Mouse (Mus musculus) embryonic facial prominence, embryonic 11.5 days (tissue): ENCODE results near the gene Spg11. TPM values are rescaled to one million over a fixed set of nuclear protein-coding genes. Genes with fewer than 3 reads are reported as not detected.
A peak's percentile ranks its signal among the peaks of the same experiment; 100 is the strongest.

Experiments
- ATAC-seq: fragments of 200-750 bp; cut with Nextera tagmentation; replicated peaks from 2 replicates; pipeline ENCODE4 v1.8.0; 2017; ENCODE audit warnings: low read depth; ENCODE audit not compliant: insufficient number of reproducible peaks, low FRiP score, low TSS enrichment
- DNase-seq: peaks from one replicate; pipeline ENCODE4 v3.0.0-alpha.2; 2015; ENCODE audit warnings: low spot score
- H3K27ac ChIP-seq: fragments of 300-500 bp; sonication (generic); replicated peaks from 2 replicates; pipeline ENCODE4 v1.5.1; 2014; ENCODE audit warnings: mild to moderate bottlenecking, low read depth, low read length, control low read depth
- H3K27me3 ChIP-seq: fragments of 300-500 bp; sonication (generic); 2 replicates; pipeline ENCODE4 v1.6.1; 2014; ENCODE audit warnings: mild to moderate bottlenecking, low read length, moderate library complexity, mixed read lengths; ENCODE audit not compliant: control insufficient read depth, insufficient read depth
- H3K36me3 ChIP-seq: fragments of 300-500 bp; sonication (generic); replicated peaks from 2 replicates; pipeline ENCODE4 v1.6.1; 2014; ENCODE audit warnings: low read depth, mild to moderate bottlenecking, low read length, moderate library complexity, mixed read lengths; ENCODE audit not compliant: control insufficient read depth, insufficient read depth
- H3K4me1 ChIP-seq: fragments of 300-500 bp; sonication (generic); 2 replicates; pipeline ENCODE4 v1.6.1; 2014; ENCODE audit warnings: low read length, mixed read lengths; ENCODE audit not compliant: control insufficient read depth, insufficient read depth
- H3K4me2 ChIP-seq: fragments of 300-500 bp; sonication (generic); 2 replicates; pipeline ENCODE4 v1.6.1; 2014; ENCODE audit warnings: low read depth, mild to moderate bottlenecking, control low read depth, low read length, moderate library complexity
- H3K4me3 ChIP-seq: fragments of 300-500 bp; sonication (generic); 2 replicates; pipeline ENCODE4 v1.5.1; 2014; ENCODE audit warnings: low read depth, low read length, control low read depth
- H3K9ac ChIP-seq: fragments of 300-500 bp; sonication (generic); replicated peaks from 2 replicates; pipeline ENCODE4 v1.6.1; 2014; ENCODE audit warnings: mild to moderate bottlenecking, control low read depth, low read length
- H3K9me3 ChIP-seq: fragments of 300-500 bp; sonication (generic); replicated peaks from 2 replicates; pipeline ENCODE4 v1.6.1; 2016; ENCODE audit warnings: mild to moderate bottlenecking, low read length, inconsistent platforms, mixed read lengths; ENCODE audit not compliant: control insufficient read depth
- WGBS: fragments of 180-500 bp; shearing (Covaris S2); extraction: QIAGEN DNeasy Blood & Tissue Kit; methylation state at CpG from one replicate; pipeline ENCODE4 v1.1.7; 2014; 5-methylcytosine and 5-hydroxymethylcytosine counted together
- polyA plus RNA-seq: library from polyadenylated mRNA; unstranded; fragments of >200 nt; fragmentation: Nextera tagmentation; extraction: Ambion mirVana; gene quantifications from 2 replicates; pipeline ENCODE4 v1.2.1, GENCODE M21; 2014

Spg11 gene
- polyA plus RNA-seq, 1 experiment from 2014 or later: 10.9 TPM

DNA sequence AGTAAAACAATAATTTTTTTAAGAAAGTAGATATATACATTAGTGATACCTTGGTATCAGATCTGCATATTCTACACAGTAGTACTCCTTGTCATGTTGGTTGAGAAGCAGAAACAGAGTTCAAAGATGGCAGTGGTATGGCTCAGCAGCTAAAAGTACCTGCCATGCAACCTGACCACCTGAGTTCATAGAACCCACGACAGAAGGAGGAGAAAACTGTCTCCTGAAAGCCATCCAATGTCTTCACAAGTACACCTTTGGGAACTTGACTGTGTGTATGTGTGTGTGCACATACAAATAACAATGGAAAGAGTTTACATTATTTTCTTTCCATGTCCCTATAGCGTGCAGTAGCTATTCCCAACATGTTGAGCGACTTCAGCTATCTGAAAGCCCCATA is 31.5 kb upstream of the Spg11 start:
- WGBS: 79% methylated on average over 3 of the region's 3 CpGs
- no peak overlapping the region for H3K27ac ChIP-seq
- no peaks in the 10 kb centered on the region for H3K36me3 ChIP-seq
- H3K27me3 ChIP-seq: no peaks in the 10 kb centered on the region
- H3K4me1 ChIP-seq: no peaks in the 10 kb centered on the region
- H3K9ac ChIP-seq: no peak overlapping the region
- ATAC-seq (no peak), DNase-seq (no peak)
- H3K9me3 ChIP-seq: no peaks in the 10 kb centered on the region
- no peak overlapping the region for H3K4me2 ChIP-seq
- H3K4me3 ChIP-seq: no peak overlapping the region

GRCm38 (mm10) chr2:122149316-122149715 is 31.1 kb upstream of the Spg11 start:
- Histone ChIP-seq H3K9ac (no peak overlapping the region), H3K27ac (no peak overlapping the region), H3K4me2 (no peak overlapping the region), H3K4me3 (no peak overlapping the region), H3K27me3 (no peaks in the 10 kb centered on the region), H3K9me3 (no peaks in the 10 kb centered on the region), H3K36me3 (no peaks in the 10 kb centered on the region), H3K4me1 (no peaks in the 10 kb centered on the region)
- WGBS: 90% methylated on average over 6 of the region's 6 CpGs
- no peak for DNase-seq
- ATAC-seq: no peak

DNA sequence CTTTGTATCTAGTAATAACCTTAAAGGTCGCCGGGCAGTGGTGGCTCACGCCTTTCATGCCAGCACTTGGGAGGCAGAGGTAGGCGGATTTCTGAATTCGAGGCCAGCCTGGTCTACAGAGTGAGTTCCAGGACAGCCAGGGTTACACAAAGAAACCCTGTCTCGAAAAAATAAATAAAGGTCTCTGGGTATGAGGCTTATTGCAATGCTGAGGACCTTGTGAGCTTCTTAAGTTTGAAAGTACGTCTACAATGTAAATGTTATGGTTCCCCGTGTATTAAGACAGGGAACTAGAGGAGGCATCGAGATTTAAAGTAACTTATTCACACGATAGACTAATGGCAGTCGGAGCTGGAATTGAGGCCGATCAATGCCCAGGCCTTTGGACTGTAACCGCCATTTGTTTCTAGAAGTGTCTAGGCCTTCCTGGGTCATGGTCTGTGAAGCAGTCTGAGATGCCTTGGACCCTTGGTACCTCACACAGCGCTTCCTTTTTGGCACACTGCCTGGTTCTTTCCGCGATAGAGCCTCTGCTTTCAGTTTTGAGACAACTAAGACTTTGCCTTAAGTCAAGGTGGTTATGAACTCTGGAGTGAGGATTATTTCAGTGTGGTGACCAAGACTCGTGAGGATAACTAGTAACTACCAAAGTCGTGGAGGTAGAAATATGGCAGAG is 30.2 kb upstream of the Spg11 start:
- WGBS: 41% methylated on average over 18 of the region's 18 CpGs
- H3K27ac ChIP-seq: no peak overlapping the region
- no peaks in the 10 kb centered on the region for H3K36me3 ChIP-seq
- H3K9ac ChIP-seq: peak overlapping the region; percentile 75; the same call in 1 of the 2 replicates
- H3K9me3 ChIP-seq: no peaks in the 10 kb centered on the region
- no peaks in the 10 kb centered on the region for H3K4me1 ChIP-seq
- H3K27me3 ChIP-seq: no peaks in the 10 kb centered on the region
- ATAC-seq (no peak), DNase-seq (peak; percentile 21)
- H3K4me3 ChIP-seq: peak overlapping the region; percentile 53
- H3K4me2 ChIP-seq: peak overlapping the region; percentile 69

- WGBS: under 1% methylated on average over 40 of the region's 40 CpGs
- H3K27ac ChIP-seq: no peak within 1 kb of the TSS; the same call in 1 of the 2 replicates
- peak within 1 kb of the TSS; percentile 69 for H3K4me2 ChIP-seq
- H3K4me1 ChIP-seq: no peaks in the 10 kb centered on the region
- peak within 1 kb of the TSS; percentile 53 for H3K4me3 ChIP-seq
- no peaks in the 10 kb centered on the region for H3K36me3 ChIP-seq
- ATAC-seq (peak; percentile 96), DNase-seq (peak; percentile 97)
- H3K9ac ChIP-seq: peak within 1 kb of the TSS; percentile 75
- H3K27me3 ChIP-seq: no peaks in the 10 kb centered on the region
- no peaks in the 10 kb centered on the region for H3K9me3 ChIP-seq
Measured at GRCm38 (mm10) chr2:122147508-122148241, 29.5 kb upstream of the Spg11 start, which contains the start of gene B2m. B2m (plus strand) TSS chr2:122147686.

GRCm38 (mm10) chr2:122146687-122147086 is 28.5 kb upstream of the Spg11 start:
- 83% methylated on average over 6 of the region's 6 CpGs for WGBS
- H3K4me2 ChIP-seq: no peak overlapping the region
- H3K4me1 ChIP-seq: no peaks in the 10 kb centered on the region
- no peaks in the 10 kb centered on the region for H3K27me3 ChIP-seq
- H3K4me3 ChIP-seq: no peak overlapping the region
- no peak overlapping the region for H3K27ac ChIP-seq
- H3K9ac ChIP-seq: no peak overlapping the region
- H3K9me3 ChIP-seq: no peaks in the 10 kb centered on the region
- H3K36me3 ChIP-seq: no peaks in the 10 kb centered on the region
- ATAC-seq (no peak), DNase-seq (no peak)

GRCm38 (mm10) chr2:122145756-122146155 is 27.6 kb upstream of the Spg11 start:
- Histone ChIP-seq H3K9ac (no peak overlapping the region), H3K27ac (no peak overlapping the region), H3K4me1 (no peaks in the 10 kb centered on the region), H3K9me3 (no peaks in the 10 kb centered on the region), H3K27me3 (no peaks in the 10 kb centered on the region), H3K4me2 (no peak overlapping the region), H3K36me3 (no peaks in the 10 kb centered on the region), H3K4me3 (no peak overlapping the region)
- DNase-seq: no peak
- WGBS: 63% methylated on average over 4 of the region's 4 CpGs
- no peak for ATAC-seq

DNA sequence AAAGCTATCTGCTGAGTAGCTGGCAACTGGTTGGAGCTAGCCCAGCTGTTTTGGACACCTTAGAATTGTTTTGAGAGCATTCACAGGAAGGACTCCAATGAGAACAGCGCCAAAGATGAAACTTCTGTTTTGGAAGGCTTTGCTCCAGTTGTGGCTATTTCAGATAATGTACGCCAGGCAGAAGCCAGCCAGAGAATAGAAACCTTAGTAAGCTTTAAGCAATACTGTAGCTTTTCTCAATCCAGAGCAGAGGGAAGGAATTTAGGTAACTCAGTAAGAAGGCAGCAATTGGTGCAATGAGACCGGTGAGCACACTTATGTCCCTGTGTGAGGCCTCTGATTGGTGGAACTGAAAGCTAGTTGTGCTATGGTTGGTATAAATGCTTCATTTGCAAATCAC is 24.9 kb upstream of the Spg11 start:
- ATAC-seq: no peak
- WGBS: 94% methylated on average over 3 of the region's 3 CpGs

DNA sequence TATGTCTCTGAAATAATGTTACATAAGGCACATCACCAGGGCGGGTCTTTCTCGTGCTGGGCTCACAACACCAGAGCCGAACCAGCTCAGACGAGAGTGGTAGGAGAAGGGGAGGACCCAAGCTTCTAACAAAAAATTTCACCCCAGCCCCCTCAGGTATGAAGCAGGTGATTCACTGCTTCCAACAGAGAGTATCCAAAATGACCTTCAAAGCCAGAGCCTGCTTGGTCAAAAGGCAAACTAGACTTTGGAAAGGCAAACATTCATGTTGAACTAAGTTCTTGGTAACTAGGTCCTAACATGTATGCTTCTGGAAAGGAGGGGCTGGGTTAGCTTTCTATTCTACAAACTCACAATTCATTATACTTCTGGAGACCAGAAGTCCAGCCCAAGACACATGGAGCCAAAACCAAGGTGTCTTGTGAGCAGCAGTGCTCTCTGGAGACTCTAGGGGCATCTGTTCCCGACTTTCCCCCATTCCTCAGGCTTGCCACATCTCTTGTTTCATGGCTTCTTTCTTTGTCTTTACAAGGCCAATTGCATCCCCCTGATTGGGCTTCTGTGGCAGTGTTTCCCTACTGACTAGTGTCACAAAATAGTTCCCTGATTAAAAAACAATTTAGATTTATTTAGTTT is 23.3 kb upstream of the Spg11 start:
- Histone ChIP-seq H3K36me3 (no peaks in the 10 kb centered on the region), H3K27me3 (no peaks in the 10 kb centered on the region), H3K4me1 (no peaks in the 10 kb centered on the region), H3K9ac (no peak overlapping the region), H3K4me2 (no peak overlapping the region), H3K27ac (no peak overlapping the region), H3K4me3 (no peak overlapping the region), H3K9me3 (no peaks in the 10 kb centered on the region)
- no peak for DNase-seq
- ATAC-seq: no peak
- 74% methylated on average over 5 of the region's 5 CpGs for WGBS

More for the DNA sequence above, 24.9 kb upstream of the Spg11 start:
- Histone ChIP-seq H3K27me3 (no peaks in the 10 kb centered on the region), H3K27ac (no peak overlapping the region), H3K9ac (no peak overlapping the region), H3K36me3 (no peaks in the 10 kb centered on the region), H3K9me3 (no peaks in the 10 kb centered on the region), H3K4me1 (no peaks in the 10 kb centered on the region), H3K4me2 (no peak overlapping the region), H3K4me3 (no peak overlapping the region)
- DNase-seq: no peak
